Mouse (Mus musculus) heart, adult 18-20 months (tissue): ENCODE data around the gene P3h3. TPM values are rescaled to one million over a fixed set of nuclear protein-coding genes. Genes with fewer than 3 reads are reported as not detected.
A peak's percentile ranks its signal among the peaks of the same experiment; 100 is the strongest.
"Not testable (repeated sequence)": the region's sequence is repeated elsewhere in the genome, so short reads cannot be mapped to it uniquely, and the experiment has no call there.

Experiments used
- DNase-seq, 2 experiments: peaks; one replicate each; pipeline ENCODE4 v3.0.0; 2021 to 2022; ENCODE audit warnings: mixed read lengths in 1 of 2
- total RNA-seq, 2 experiments: library from RNA; stranded (reverse); gene quantifications; 2 replicates each; pipeline ENCODE4 v1.2.3; 2021

P3h3 gene
- total RNA-seq, 2 experiments from 2014 or later, result 8.2 to 8.3 TPM

DNA sequence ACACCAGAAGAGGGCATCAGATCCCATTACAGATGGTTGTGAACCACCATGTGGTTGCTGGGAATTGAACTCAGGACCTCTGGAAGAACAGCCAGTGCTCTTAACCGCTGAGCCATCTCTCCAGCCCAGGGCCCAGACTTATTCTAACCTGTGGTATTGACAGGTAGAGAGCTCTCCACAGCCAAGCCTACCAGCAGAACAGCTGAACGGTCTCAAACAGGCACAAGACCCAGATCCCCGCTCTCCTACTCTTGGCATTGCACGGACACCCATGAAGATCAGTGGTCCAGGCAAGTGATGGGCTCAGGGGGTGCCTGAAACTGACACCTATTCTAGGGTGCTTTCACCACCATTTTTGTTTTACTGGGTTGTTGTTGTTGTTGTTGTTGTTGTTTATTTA, 26.4 kb downstream of the P3h3 start:
- not testable (repeated sequence) for DNase-seq

DNA sequence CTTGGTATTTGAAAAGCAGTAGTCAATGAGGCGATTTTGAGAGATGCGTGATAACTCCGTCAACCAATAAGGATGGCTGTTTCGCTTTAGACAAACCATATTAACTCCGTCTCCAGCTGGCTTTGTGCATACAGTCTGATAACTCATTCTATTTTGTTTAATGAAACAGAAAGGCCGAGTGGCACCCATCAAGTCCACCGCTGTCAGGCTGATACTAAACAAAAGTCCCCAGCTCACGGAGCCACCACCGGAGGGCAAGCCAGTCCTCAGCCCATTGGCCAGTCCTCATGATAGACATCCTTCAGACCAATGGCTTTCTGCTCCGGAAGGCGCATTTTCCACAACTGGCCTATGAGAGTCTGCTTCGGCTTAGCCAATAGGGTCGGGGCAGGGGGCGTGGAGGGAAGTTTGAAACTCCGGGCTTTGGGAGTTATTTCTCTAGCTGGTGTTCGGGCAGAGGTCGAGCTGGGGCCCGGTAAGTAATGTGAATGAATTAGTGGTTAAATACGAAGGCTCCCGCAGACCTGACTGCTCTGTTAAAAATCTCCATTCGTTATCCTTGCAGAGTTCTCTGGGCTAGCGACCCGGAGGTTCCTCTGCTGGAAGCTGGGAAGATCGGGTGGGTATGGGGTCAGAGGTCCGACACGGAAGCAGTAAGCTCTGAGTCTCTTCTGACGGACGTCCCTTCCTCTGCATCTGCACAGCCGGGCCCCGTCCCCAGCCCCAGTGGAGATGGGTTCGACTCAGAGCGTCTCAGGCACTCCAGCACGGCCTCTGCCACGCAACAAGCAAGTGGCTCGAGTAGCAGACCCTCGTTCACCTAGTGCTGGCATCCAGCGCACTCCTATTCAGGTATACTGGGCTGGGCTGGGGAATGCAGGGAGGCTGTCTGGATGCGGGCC, 27.5 kb downstream of the P3h3 start:
- DNase-seq, result peak; percentile 97 to 98

DNA sequence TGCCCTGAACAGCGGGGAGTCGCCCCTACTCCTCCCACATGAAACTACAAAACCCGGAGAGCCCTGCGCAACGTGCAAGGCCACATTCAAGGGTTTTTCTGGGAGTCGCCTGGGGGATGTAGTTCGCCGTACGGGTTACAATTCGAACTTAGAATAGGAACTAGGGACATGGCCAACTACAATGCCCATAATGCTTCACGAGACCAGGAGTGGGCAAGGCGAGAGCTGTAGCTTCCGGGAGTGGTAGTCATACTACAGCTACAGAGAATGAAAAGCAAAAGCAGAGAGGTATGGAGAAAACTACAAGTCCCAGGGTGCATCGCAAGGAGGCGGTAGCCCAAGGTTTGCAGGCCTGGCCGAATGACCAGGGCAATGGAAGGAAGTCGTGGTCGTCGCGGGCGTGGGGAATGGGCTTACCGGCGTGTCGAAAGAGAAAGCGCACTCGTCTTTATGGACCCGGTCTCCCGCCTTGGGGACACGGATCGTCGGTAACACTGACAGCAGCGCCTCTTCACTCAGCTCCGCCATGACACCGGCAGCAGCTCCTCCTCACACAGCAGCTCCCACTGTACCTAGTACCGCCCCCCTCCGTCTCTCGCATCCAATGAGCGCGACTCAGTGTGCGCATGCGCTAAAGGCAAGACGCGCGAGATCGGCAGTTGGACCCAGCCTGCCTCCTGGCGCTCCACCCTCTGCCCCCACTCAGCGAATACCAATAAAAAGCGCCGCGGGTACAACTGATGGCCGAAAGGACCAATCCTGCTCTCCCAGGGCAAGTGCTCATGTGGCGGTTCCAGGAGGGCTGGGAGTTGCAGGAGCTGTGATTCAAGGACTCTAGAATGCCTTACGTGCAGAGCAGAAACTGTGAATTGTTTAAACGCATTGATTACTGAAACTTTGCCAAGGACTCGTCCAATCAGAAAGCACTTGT, 28.4 kb downstream of the P3h3 start, which contains the start of the genes Usp5 and Cdca3:
TSS of gene Usp5 (minus strand) at position 617 of the 931 bp plus-strand sequence.
TSS of gene Cdca3 (plus strand) at position 680 of the 931 bp plus-strand sequence.
- DNase-seq, result peak; percentile 98 to 100

DNA sequence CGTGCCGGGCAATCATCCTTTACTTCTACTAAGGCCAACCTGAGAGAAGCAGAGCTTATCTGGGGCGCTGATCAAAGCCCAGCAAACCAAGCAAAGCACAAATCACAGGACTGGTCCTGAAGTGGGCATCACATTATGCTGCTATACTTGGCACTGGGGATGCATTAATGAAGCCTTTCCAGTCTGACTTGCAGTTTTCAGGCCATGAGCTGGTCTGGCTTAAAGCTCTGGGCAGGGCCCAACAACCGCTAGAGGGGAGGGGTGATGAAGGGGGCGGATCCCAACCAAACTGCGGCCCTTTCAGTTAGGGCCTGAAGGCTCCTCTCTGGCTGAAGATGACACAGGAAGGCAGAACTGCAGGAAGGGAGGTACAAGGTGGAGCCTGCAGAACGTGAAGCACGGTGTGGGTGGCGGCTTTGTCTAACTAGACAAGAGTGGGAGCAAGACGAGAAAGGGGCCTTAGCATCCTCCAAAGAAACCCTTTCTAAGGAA, 29.4 kb downstream of the P3h3 start:
- DNase-seq, result no peak

DNA sequence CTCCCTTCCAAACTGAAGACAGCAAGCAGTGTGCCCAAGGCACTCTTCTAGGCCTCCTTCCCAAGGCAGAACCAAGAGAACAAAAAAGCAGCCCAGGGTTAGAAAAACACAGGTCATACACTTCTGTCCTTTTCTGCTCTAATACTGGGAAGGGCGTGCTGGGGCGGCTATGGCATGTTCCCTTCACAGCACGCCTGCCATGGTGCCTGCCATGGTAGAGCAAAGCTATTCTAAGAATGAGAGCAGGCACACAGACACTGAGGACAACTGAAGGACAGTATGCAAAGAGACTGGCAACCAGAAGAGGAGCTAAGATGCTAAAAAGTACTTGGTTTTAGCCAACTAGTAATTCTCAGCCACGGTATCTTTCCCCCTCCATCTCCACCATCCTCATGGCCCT, 35.5 kb downstream of the P3h3 start:
- no peak for DNase-seq

DNA sequence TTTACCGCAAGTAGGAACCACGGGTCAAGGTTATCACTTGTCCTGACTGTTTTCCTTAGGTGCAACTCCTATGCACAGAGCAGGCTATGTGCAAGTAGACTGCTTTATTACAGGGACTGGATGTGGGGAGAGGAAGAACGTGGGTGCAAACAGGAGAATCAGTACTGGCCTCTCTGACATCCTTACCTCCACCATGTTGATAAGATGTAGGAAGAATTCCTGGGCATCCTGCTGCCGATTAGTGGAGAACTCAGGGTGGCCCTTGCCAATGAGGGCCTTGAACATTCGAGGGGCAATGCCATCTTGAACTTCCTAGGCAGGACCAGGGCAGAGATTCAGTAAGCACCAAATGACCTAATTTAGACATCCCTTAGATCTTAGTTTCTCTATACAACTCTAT, 36.7 kb downstream of the P3h3 start:
- no peak for DNase-seq

DNA sequence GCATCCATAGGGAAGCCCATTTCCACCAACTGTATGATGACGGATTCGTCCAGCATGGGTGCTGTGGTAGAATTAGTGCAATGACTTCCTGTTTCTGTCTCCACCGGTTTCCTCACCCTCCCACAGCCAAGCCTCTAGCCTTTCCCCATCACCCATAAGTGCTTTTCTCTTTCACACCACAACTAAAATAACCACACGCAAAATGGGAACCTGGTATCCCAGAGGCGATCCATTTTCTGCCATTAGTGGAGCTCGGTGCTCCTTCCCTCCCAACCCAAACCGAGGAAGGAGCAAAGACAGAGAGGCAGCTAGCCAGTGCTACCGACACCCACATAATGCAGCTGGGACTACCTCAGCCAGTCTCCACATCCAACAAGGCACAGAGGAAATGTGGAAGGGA, 39.6 kb downstream of the P3h3 start:
- no peak for DNase-seq

DNA sequence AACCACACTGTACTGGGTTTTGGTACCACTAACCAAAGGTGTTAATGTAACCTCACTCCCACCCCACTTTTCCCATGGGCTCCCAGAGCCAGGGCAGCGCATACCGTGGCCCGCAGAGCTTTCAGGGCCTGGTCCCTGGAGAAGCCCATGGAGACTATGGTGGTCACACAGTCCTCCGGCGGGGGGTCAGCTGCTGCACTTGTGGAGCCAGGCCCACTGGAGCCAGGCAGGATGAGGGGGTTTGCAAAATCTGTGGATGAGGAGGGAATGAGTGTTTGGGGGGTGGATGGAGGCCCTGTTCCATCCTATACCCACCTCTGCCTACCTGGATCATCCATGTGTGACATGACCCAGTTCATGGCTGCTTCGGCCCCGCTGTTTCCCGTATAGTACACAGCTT, 40.0 kb downstream of the P3h3 start:
- DNase-seq, result no peak

DNA sequence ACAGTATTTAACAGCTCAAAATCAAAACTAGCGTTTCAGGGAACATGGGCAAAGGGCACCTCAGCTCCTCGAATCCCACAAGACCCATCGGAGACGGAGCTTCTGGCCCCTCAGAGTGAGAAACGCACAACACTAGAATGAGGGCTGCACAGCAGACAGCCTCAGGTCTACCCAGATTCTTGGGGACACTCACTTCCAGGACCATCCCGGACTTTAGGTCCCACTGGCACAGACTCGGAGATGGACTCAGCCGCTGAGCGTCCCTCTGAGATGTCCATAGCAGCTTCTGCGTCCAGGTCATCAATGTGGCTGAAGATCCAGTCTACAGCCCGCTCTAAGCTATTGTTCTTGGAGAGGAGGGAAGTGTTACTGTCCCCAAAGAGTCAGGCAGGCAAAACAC, 40.4 kb downstream of the P3h3 start:
- no peak for DNase-seq

DNA sequence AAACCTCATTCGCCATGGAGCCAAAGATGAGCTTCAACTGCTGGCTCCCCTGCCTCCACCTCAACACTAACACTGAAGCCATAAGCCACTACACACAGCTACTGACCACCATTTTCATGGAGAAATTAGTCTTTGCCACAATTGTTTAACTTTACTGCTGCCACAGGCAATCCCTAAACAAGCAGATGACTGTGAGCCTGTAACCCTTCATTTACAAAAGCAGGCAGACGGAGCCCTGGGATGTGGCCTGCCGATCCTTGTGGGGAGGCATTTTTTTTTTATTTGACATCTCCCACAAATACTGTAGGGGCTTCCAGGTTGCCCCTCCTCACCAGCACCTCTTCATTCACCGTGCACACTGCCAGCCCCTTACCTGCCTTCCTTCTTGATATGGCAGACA, 40.9 kb downstream of the P3h3 start:
- DNase-seq, result no peak

DNA sequence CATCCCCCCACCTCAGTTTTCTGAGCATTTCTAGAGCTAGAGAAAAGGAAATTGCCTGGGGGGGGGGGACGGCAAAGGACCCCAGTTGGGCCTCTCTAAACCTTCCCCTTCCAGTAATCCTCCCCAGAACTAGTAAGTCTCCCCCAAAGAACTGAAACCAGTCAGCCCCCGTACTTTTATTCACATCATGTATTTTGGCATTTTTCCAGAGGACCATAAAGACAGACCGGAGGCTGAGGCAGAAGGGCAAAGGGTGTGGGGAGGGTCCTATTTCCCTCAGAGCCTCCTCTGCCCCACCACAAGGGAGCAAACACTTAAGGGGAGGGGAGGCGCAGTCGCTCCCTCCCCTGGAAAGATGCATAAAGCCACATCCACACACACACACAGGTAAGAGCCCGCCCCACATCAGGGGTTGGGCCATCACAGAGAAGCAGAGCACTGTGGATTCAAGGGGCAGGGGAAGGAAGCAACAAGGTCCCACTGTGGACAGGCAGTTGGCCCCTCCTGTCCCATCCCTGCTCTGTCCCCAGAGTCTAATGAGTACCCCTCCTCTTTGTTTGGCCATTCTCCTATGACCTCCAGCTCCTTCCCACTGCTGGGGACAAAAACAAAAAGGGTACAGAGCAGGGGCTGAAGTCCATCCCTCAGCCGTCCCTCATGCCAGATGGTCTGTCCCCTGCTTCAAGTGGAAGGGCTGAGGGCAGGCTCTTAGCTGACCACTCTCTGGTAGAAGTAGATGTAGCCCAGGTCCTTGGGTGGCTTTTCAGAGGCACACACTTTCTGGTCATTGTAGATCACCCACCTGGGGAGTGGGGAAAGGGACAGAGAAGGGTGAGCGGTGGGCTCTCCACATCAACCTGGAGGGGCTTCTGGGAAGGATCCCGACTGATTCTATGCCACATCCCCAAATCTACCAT, 42.4 kb downstream of the P3h3 start:
- no peak for DNase-seq

DNA sequence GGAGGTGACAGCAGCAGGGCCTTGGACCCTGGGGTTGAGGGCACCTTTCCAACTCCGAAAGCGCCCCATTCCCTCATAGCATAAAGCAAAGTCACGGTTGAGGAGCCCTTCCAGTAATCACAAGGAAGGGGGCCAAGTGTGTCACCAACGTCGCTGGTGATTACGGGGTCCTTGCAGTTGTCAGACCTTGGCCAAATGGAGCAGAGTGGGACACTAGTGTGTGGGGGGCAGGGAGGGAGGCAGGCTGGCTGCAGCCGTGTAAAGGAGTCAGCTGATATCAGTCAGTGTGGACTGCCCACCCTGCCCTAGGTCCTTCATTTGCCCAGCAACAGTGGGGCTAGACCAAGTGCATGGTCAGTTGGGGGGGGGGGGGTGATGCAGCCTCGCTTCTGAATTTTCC, 43.1 kb downstream of the P3h3 start:
- DNase-seq, result no peak

DNA sequence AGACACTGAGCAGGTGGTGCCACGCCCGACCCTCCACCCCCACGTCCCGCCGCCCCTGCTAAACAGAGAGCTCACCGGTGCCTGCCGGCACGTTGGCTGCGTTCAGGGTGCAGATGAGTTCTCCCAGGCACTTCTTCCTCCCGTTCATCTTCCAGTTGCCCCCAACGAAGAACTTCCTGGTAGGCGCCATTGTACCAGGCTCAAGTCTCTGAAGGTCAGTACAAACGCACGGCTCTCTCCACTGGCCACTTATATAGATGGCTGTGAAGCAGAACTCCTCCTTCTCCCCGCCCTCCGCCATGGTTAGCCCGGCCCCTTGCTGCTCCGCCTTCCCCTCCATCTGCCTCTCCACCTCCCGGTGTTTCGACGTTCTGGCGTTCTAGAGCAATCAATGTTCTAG, 43.6 kb downstream of the P3h3 start, which contains the start of gene Tpi1:
TSS of gene Tpi1 (minus strand) at position 364 of the 400 bp plus-strand sequence.
- peak; percentile 95 to 96 for DNase-seq

DNA sequence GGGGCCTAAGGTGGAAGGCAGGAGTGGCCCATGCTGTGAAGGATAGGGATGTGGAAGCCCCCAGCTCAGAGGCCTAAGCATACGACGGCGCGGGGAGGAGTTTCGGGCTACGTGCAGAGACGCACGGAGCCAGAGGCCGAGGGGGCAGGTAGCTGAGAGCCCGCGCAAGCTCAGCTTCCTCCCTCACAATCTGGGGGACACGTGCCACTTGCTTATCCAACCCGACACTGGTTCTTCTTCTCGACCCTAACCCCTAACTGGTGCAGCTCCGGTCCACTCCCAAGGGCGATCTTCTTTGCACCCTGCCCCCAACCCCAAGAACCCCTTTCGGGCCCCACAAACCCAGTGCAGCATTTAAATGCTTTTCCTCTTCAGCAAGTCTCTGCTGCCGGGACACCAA, 44.1 kb downstream of the P3h3 start:
- peak; percentile 67 to 75 for DNase-seq

DNA sequence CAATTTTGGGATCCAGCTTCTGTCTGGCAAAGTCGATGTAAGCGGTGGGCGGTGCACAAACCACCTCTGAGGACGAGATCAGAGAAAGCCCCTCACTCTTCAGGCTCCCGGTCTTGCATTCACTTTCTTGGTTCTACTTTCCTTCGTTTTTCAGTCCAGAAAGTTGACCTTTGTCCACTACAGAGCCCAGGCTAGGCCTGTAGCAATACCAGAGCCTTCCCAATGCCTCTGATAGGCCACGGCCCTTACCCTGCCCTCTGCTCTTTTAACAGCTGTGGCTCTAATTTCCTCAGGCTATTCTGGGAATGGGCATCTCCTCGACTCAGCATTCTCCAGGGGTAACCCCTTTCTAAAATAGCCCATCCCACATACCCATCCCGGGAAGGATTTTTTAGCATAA, 44.7 kb downstream of the P3h3 start:
- no peak for DNase-seq

DNA sequence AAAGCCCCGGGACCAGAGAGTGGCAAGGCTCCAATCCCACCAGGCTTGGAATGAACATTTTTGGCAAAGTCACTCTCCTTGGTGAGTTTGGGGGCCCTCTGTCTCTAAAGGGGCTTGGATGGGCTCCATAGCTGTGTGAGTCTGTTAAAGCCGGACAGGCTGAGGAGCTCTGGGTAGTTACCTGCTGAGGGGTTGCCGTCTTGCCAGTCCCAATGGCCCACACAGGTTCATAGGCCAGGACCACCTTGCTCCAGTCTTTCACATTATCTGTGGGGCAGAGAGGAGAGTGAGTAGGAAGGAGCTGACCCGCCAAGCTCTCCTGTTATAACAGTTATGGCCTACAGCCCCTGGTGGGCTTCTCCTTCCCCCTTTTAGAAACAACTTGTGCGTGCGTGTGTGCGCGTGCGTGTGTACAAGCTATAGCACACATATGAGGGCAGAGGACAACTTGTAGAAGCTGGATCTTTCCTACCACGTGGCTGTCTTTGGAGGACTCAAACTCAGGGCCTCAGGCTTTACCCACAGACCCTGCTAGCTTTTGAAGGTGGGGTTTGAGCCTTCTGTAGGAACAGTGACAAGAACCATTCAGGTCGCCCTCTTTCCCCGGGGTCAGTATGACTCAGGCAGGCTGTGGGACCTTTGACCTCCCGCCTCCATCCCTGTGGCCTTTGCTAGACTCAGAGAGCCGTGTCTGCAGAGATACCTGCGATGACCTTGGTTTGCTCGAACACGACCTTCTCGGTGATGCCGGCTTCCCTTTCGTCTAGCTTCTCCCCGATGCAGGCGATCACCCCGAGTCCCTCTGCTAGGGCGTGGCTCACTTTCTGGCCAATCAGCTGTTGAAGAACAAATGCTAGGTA, 45.6 kb downstream of the P3h3 start:
- peak in 1 of 2 experiments; percentile 4 for DNase-seq

DNA sequence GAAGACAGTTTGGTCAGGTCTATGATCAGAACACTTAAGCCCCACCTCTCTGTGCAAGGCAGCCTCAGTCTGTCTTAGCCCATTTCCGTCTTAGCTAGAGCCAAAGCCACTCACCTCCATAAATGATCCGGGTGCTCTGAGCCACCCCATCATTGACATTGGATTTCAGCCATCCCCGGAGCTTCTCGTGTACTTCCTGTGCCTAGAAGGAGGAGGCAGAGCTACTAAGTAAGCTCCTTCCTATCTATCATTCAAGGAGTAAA, 46.2 kb downstream of the P3h3 start:
- peak in 1 of 2 experiments; percentile 7 for DNase-seq

DNA sequence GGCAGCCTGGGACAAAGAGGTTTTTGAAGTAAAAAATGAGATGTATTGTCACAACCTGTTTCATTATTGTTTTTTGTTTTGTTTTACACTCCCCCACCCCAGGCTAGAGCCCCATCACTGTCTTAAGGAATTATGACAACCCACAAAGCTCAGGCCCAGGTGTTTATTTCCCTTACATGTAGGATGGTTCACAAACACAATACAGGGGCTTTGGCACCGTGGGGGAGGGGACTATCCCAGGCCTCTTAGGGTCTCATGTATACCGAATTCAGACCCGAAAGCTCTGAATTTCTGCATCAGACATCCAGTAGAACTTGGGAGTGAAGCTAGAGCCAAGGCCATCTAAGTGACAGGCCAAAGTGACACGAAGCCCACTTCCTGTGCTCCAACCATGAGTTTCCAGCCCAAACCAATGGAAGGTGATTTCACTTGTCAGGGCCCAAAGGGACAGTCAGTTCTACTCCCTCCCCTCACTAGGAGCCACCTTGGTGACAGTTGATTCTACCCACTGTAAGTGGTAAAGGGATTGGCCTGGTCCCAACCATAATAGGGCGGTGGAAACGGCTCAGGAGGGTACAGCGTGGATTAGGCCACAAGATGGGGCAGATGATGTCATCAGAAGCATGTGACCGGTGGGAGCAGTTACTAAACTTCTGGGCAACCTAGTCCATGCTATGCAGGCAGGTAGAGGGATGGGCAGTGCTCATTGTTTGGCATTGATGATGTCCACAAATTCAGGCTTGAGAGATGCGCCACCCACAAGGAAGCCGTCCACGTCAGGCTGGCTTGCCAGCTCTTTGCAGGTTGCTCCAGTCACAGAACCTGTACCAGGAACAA, 46.8 kb downstream of the P3h3 start:
- peak in 1 of 2 experiments; percentile 10 for DNase-seq

DNA sequence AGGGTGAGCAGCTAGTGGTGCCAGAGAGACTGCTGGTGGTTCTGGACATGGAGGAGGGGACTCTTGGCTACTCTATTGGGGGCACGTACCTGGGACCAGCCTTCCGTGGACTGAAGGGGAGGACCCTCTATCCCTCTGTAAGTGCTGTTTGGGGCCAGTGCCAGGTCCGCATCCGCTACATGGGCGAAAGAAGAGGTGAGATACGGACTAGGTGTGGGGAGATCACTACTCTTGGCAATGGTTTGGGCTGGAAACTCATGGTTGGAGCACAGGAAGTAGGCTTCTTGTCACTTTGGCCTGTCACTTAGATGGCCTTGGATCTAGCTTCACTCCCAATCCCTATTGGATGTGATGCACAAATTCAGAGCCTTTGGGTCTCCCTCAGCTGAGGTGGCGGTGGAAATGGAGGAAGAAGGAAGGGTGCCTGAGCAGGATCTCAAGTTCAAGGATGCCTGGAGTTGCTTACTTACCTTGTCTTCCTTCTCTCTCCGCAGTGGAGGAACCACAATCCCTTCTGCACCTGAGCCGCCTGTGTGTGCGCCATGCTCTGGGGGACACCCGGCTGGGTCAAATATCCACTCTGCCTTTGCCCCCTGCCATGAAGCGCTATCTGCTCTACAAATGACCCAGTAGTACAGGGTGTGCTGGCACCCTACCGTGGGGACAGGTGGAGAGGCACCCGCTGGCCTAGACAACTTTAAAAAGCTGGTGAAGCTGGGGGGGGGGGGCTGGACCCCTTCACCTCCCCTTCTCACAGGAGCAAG, 47.6 kb downstream of the P3h3 start:
- DNase-seq, result no peak
